Mouse (Mus musculus) heart, adult 2 months (tissue): ENCODE data around the gene Cgrrf1. TPM values are rescaled to one million over a fixed set of nuclear protein-coding genes. Genes with fewer than 3 reads are reported as not detected.

Experiments
- DNase-seq, 2 experiments: peaks; one replicate each; pipeline ENCODE4 v3.0.0; 2021
- H3K27ac ChIP-seq: fragments of 200-600 bp; 2 replicates; pipeline ENCODE4 v1.8.1; 2022
- H3K27me3 ChIP-seq: fragments of 200-500 bp; 2 replicates; pipeline ENCODE4 v1.6.1; 2012; ENCODE audit warnings: mild to moderate bottlenecking, low read length, inconsistent platforms, mixed read lengths; ENCODE audit not compliant: control insufficient read depth, insufficient read depth
- H3K36me3 ChIP-seq: fragments of 200-500 bp; 2 replicates; pipeline ENCODE4 v1.6.1; 2012; ENCODE audit warnings: low read length, inconsistent platforms; ENCODE audit not compliant: control insufficient read depth, insufficient read depth
- H3K4me1 ChIP-seq: fragments of 200-500 bp; 2 replicates; pipeline ENCODE4 v1.6.1; 2011; ENCODE audit warnings: low read length; ENCODE audit not compliant: control insufficient read depth, insufficient read depth
- H3K4me3 ChIP-seq: fragments of 200-600 bp; 2 replicates; pipeline ENCODE4 v1.8.1; 2022
- H3K79me2 ChIP-seq: fragments of 200-500 bp; replicated peaks from 2 replicates; pipeline ENCODE4 v1.6.1; 2012; ENCODE audit warnings: mild to moderate bottlenecking, inconsistent platforms, low read length, moderate library complexity, mixed read lengths; ENCODE audit not compliant: control insufficient read depth, insufficient read depth
- H3K9ac ChIP-seq: fragments of 200-500 bp; 2 replicates; pipeline ENCODE4 v1.6.1; 2012; ENCODE audit warnings: low read depth, mild to moderate bottlenecking, control low read depth, inconsistent platforms, low read length, mixed read lengths
- CTCF ChIP-seq: fragments of 200-600 bp; IDR thresholded peaks from 2 replicates; pipeline ENCODE4 v1.8.1; 2022; ENCODE audit warnings: antibody characterized with exemption, mild to moderate bottlenecking, moderate library complexity
- EP300 ChIP-seq: fragments of 200-500 bp; IDR thresholded peaks from 2 replicates; pipeline ENCODE4 v1.6.1; 2011; ENCODE audit warnings: low read depth, low read length, control low read depth; ENCODE audit not compliant: insufficient read depth
- POLR2A ChIP-seq: fragments of 200-500 bp; IDR thresholded peaks from 2 replicates; pipeline ENCODE4 v1.6.1; 2011; ENCODE audit warnings: mild to moderate bottlenecking, low read depth, low read length, control low read depth; ENCODE audit not compliant: insufficient read depth
- WGBS: fragments of 180-500 bp; shearing (Covaris S2); methylation state at CpG from one replicate; pipeline ENCODE4 v1.1.7; 2018; 5-methylcytosine and 5-hydroxymethylcytosine counted together
- intact Hi-C: fragments of 180-260 bp; cut with DNase I; formaldehyde crosslinking; loops from one replicate; pipeline ENCODE4 v1.15.1; 2025
- polyA plus RNA-seq: library from polyadenylated mRNA; depleted of rRNA; stranded (reverse); fragments of >200 nt; gene quantifications from 2 replicates; pipeline ENCODE4 v1.2.3, GENCODE M21; 2012
- total RNA-seq, 2 experiments: library from RNA; stranded (reverse); gene quantifications; 2 replicates each; pipeline ENCODE4 v1.2.3; 2021

The Cgrrf1 gene
- total and polyA plus RNA-seq, 3 experiments: 20.6 to 38.5 (median 33.5) TPM

- TF ChIP-seq POLR2A (no peak), CTCF (peak; percentile 96; the same call in 1 of the 2 replicates)
- peak within 1 kb of the TSS; percentile 83 for H3K4me3 ChIP-seq
- peak; percentile 92 to 96 for DNase-seq
- peak within 1 kb of the TSS; percentile 87 for H3K9ac ChIP-seq
- peak within 1 kb of the TSS; percentile 74 for H3K27ac ChIP-seq
- peaks cover 5% of the 10 kb centered on the region for H3K79me2 ChIP-seq
- no peaks in the 10 kb centered on the region; the same call in none of the 2 replicates for H3K36me3 ChIP-seq
- no peaks in the 10 kb centered on the region for H3K27me3 ChIP-seq
- WGBS: under 1% methylated on average over 83 of the region's 86 CpGs
- H3K4me1 ChIP-seq: peaks cover 3% of the 10 kb centered on the region; the same call in 1 of the 2 replicates
- intact Hi-C loops: loop anchor here (5.0 kb wide), 1 partner anchor 34 kb away; the partner anchor contains the start of gene Gmfb
Observed at GRCm38 (mm10) chr14:46787787-46788504, 44.0 kb upstream of the Cgrrf1 start, which contains the start of gene Cnih1. Cnih1 (minus strand) TSS chr14:46788411.

- 7% methylated on average over 8 of the region's 8 CpGs for WGBS
- H3K27me3 ChIP-seq: no peaks in the 10 kb centered on the region
- intact Hi-C loops: loop anchor here (5.0 kb wide), 1 partner anchor 34 kb away; the partner anchor contains the start of gene Gmfb
- H3K4me3 ChIP-seq: peak overlapping the region; percentile 83
- peak overlapping the region; percentile 74 for H3K27ac ChIP-seq
- DNase-seq: no peak
- peak overlapping the region; percentile 19 for H3K9ac ChIP-seq
- peaks cover 5% of the 10 kb centered on the region for H3K79me2 ChIP-seq
- TF ChIP-seq CTCF (no peak), POLR2A (no peak), EP300 (no peak)
- no peaks in the 10 kb centered on the region; the same call in none of the 2 replicates for H3K36me3 ChIP-seq
- peaks cover 3% of the 10 kb centered on the region; the same call in 1 of the 2 replicates for H3K4me1 ChIP-seq
Observed at GRCm38 (mm10) chr14:46788505-46788901, 43.4 kb upstream of the Cgrrf1 start.

GRCm38 (mm10) chr14:46790303-46790702 is 41.6 kb upstream of the Cgrrf1 start:
- TF ChIP-seq EP300: no peak
- TF ChIP-seq POLR2A: no peak
- peak; percentile 53 for TF ChIP-seq CTCF
- peaks cover under 1% of the 10 kb centered on the region; the same call in 1 of the 2 replicates for H3K79me2 ChIP-seq
- H3K4me3 ChIP-seq: no peak overlapping the region
- H3K27me3 ChIP-seq: no peaks in the 10 kb centered on the region
- no peak overlapping the region for H3K27ac ChIP-seq
- WGBS: 79% methylated on average over 4 of the region's 4 CpGs
- no peak for DNase-seq
- H3K36me3 ChIP-seq: no peaks in the 10 kb centered on the region; the same call in 1 of the 2 replicates
- intact Hi-C loops: no loop called here
- no peak overlapping the region for H3K9ac ChIP-seq
- H3K4me1 ChIP-seq: peaks cover 3% of the 10 kb centered on the region; the same call in 1 of the 2 replicates

- H3K27ac ChIP-seq: no peak overlapping the region
- no peak overlapping the region for H3K4me3 ChIP-seq
- no peak overlapping the region for H3K9ac ChIP-seq
- intact Hi-C loops: no loop called here
- no peak for TF ChIP-seq CTCF
- no peak for TF ChIP-seq POLR2A
- no peak for TF ChIP-seq EP300
- peaks cover 3% of the 10 kb centered on the region; the same call in 1 of the 2 replicates for H3K4me1 ChIP-seq
- DNase-seq: no peak
- 92% methylated on average over 6 of the region's 6 CpGs for WGBS
- no peaks in the 10 kb centered on the region; the same call in 1 of the 2 replicates for H3K36me3 ChIP-seq
- no peaks in the 10 kb centered on the region for H3K27me3 ChIP-seq
- no peaks in the 10 kb centered on the region for H3K79me2 ChIP-seq
Observed at GRCm38 (mm10) chr14:46790723-46791122, 41.2 kb upstream of the Cgrrf1 start.

GRCm38 (mm10) chr14:46794157-46794556 is 37.8 kb upstream of the Cgrrf1 start:
- DNase-seq: no peak
- no peaks in the 10 kb centered on the region for H3K36me3 ChIP-seq
- H3K4me3 ChIP-seq: no peak overlapping the region
- H3K79me2 ChIP-seq: no peaks in the 10 kb centered on the region
- TF ChIP-seq EP300 (no peak), CTCF (no peak), POLR2A (no peak)
- 88% methylated on average over 5 of the region's 5 CpGs for WGBS
- H3K27me3 ChIP-seq: no peaks in the 10 kb centered on the region
- no peak overlapping the region for H3K27ac ChIP-seq
- H3K9ac ChIP-seq: no peak overlapping the region
- H3K4me1 ChIP-seq: no peaks in the 10 kb centered on the region
- intact Hi-C loops: no loop called here
